8 mouse cellular contexts compared by ENCODE assay signal in genomic region chrX:20549532-20549931, GRCm38 (mm10). TPM values are rescaled to one million over a fixed set of nuclear protein-coding genes. Genes with fewer than 3 reads are reported as not detected.
A peak's percentile ranks its signal among the peaks of the same experiment; 100 is the strongest.
DNase-seq lines count a peak whose midpoint lies in the region; ATAC-seq lines count a peak whose summit lies in the region.
"Had no signal": no experiment of that assay in that cellular context is flagged by ENCODE, and none has a peak within 500 bp of the region (broad histone marks: within the 10 kb centered on the region; RNA-seq: fewer than 3 reads in every experiment).

Gene Rgn (plus strand): TSS chrX:20549787.

- peak within 1 kb of the TSS; percentile 69 for H3K27ac ChIP-seq in lung, embryonic 16.5 days (ENCODE audit: low read length)
- no peak within 1 kb of the TSS for H3K27ac ChIP-seq in hindbrain, embryonic 13.5 days
- no peak within 1 kb of the TSS for H3K27ac ChIP-seq in liver, embryonic 11.5 days (ENCODE audit: low read depth, low read length)
- no peak within 1 kb of the TSS for H3K27ac ChIP-seq in stomach, embryonic 15.5 days

- H3K4me1 ChIP-seq in lung, embryonic 16.5 days (replicated peaks; ENCODE audit: control insufficient read depth, insufficient read depth, low read length): no peaks in the 10 kb centered on the region; the same call in 1 of the 2 replicates
- no peaks in the 10 kb centered on the region for H3K4me1 ChIP-seq in hindbrain, embryonic 13.5 days (replicated peaks)
- no peaks in the 10 kb centered on the region for H3K4me1 ChIP-seq in liver, embryonic 11.5 days (replicated peaks; ENCODE audit: control insufficient read depth, insufficient read depth, low read length)
- no peaks in the 10 kb centered on the region for H3K4me1 ChIP-seq in stomach, embryonic 15.5 days

- no peaks in the 10 kb centered on the region for H3K9me3 ChIP-seq in lung, embryonic 16.5 days (ENCODE audit: control insufficient read depth, low read length)
- H3K9me3 ChIP-seq in hindbrain, embryonic 13.5 days: no peaks in the 10 kb centered on the region
- H3K9me3 ChIP-seq in liver, embryonic 11.5 days (ENCODE audit: control insufficient read depth, low read length): no peaks in the 10 kb centered on the region
- H3K9me3 ChIP-seq in stomach, embryonic 15.5 days: no peaks in the 10 kb centered on the region

- no peak within 1 kb of the TSS; the same call in 1 of the 2 replicates for H3K4me3 ChIP-seq in lung, embryonic 16.5 days (ENCODE audit: low read length)
- peak within 1 kb of the TSS; percentile 39 for H3K4me3 ChIP-seq in hindbrain, embryonic 13.5 days
- H3K4me3 ChIP-seq in liver, embryonic 11.5 days (ENCODE audit: low read depth, low read length): peak within 1 kb of the TSS; percentile 2; the same call in 1 of the 2 replicates
- peak within 1 kb of the TSS; percentile 34; the same call in 1 of the 2 replicates for H3K4me3 ChIP-seq in stomach, embryonic 15.5 days (replicated peaks)

- no peak within 1 kb of the TSS; the same call in 1 of the 2 replicates for H3K9ac ChIP-seq in lung, embryonic 16.5 days (ENCODE audit: low read length)
- H3K9ac ChIP-seq in hindbrain, embryonic 13.5 days: no peak within 1 kb of the TSS
- H3K9ac ChIP-seq in liver, embryonic 11.5 days (ENCODE audit: low read depth, low read length): no peak within 1 kb of the TSS
- no peak within 1 kb of the TSS for H3K9ac ChIP-seq in stomach, embryonic 15.5 days

- 49% methylated on average over 3 of the region's 3 CpGs for WGBS in lung, embryonic 16.5 days
- 74% methylated on average over 3 of the region's 3 CpGs for WGBS in hindbrain, embryonic 13.5 days
- 62% methylated on average over 3 of the region's 3 CpGs for WGBS in liver, embryonic 11.5 days
- 65% methylated on average over 3 of the region's 3 CpGs for WGBS in stomach, embryonic 15.5 days

- no peak for DNase-seq in lung, postnatal 4 days
- no peak for DNase-seq in liver, embryonic 11.5 days (ENCODE audit: low spot score)
- no peak for DNase-seq in thymus, adult 18-20 months

- H3K27me3 ChIP-seq in lung, embryonic 16.5 days (ENCODE audit: control insufficient read depth, insufficient read depth, low read depth, low read length): no peaks in the 10 kb centered on the region
- H3K27me3 ChIP-seq in hindbrain, embryonic 13.5 days: no peaks in the 10 kb centered on the region
- no peaks in the 10 kb centered on the region for H3K27me3 ChIP-seq in liver, embryonic 11.5 days (replicated peaks; ENCODE audit: control insufficient read depth, insufficient read depth, low read length)
- no peaks in the 10 kb centered on the region for H3K27me3 ChIP-seq in stomach, embryonic 15.5 days (replicated peaks)

- H3K4me2 ChIP-seq in lung, embryonic 16.5 days (ENCODE audit: low read depth, low read length): peak within 1 kb of the TSS; percentile 60
- peak within 1 kb of the TSS; percentile 59 for H3K4me2 ChIP-seq in hindbrain, embryonic 13.5 days
- peak within 1 kb of the TSS; percentile 59 for H3K4me2 ChIP-seq in liver, embryonic 11.5 days
- H3K4me2 ChIP-seq in stomach, embryonic 15.5 days: peak within 1 kb of the TSS; percentile 54

- ATAC-seq in lung, embryonic 16.5 days (ENCODE audit: low read depth): no peak
- no peak for ATAC-seq in hindbrain, embryonic 13.5 days (ENCODE audit: low FRiP score)
- ATAC-seq in liver, embryonic 11.5 days (replicated peaks; ENCODE audit: low FRiP score): peak; percentile 41; the same call in 1 of the 2 replicates
- no peak for ATAC-seq in stomach, embryonic 15.5 days (ENCODE audit: insufficient read depth, low FRiP score, low read depth)
- ATAC-seq in cerebellum, adult (ENCODE audit: insufficient number of reproducible peaks, low FRiP score, low TSS enrichment): no peak

- H3K36me3 ChIP-seq in lung, embryonic 16.5 days (ENCODE audit: control insufficient read depth, insufficient read depth, low read length): no peaks in the 10 kb centered on the region
- no peaks in the 10 kb centered on the region for H3K36me3 ChIP-seq in hindbrain, embryonic 13.5 days
- no peaks in the 10 kb centered on the region for H3K36me3 ChIP-seq in liver, embryonic 11.5 days (ENCODE audit: control insufficient read depth, insufficient read depth, low read length)
- H3K36me3 ChIP-seq in stomach, embryonic 15.5 days: no peaks in the 10 kb centered on the region

RNA-seq across cellular contexts. Expression of gene Rgn, which starts in this region (rescaled TPM):
- 2.3 and 4.8 TPM in 2 replicates for polyA plus RNA-seq in lung, embryonic 16.5 days (2015; fragmentation: Nextera tagmentation; extraction: Ambion mirVana)
- polyA plus RNA-seq in hindbrain, embryonic 13.5 days (2015; fragmentation: Nextera tagmentation; extraction: Ambion mirVana): 0.56 and 0.57 TPM in 2 replicates
- 25.9 and 32.5 TPM in 2 replicates for polyA plus RNA-seq in liver, embryonic 11.5 days (2014; fragmentation: Nextera tagmentation; extraction: Ambion mirVana)
- 17.4 and 20.9 TPM in 2 replicates for polyA plus RNA-seq in stomach, embryonic 15.5 days (2015; fragmentation: Nextera tagmentation; extraction: Ambion mirVana)
- polyA plus RNA-seq: neural tube, embryonic 11.5 days had no signal
